Mouse (Mus musculus) liver, embryonic 13.5 days (tissue): ENCODE measurements around the gene Drosha. TPM values are rescaled to one million over a fixed set of nuclear protein-coding genes. Genes with fewer than 3 reads are reported as not detected.

Source experiments
- ATAC-seq: fragments of 200-750 bp; cut with Nextera tagmentation; 2 replicates; pipeline ENCODE4 v1.8.0; 2017; ENCODE audit warnings: low read depth, mild to moderate bottlenecking, moderate number of reproducible peaks, moderate library complexity
- DNase-seq: peaks from one replicate; pipeline ENCODE4 v3.0.0; 2022
- H3K27ac ChIP-seq: fragments of 300-500 bp; sonication (generic); 2 replicates; pipeline ENCODE4 v1.5.1; 2015; ENCODE audit warnings: moderate library complexity, mild to moderate bottlenecking, inconsistent platforms
- H3K27me3 ChIP-seq: fragments of 300-500 bp; sonication (generic); 2 replicates; pipeline ENCODE4 v1.6.1; 2015; ENCODE audit warnings: mild to moderate bottlenecking, inconsistent platforms
- H3K36me3 ChIP-seq: fragments of 300-500 bp; sonication (generic); 2 replicates; pipeline ENCODE4 v1.6.1; 2015; ENCODE audit warnings: mild to moderate bottlenecking, inconsistent platforms
- H3K4me1 ChIP-seq: fragments of 300-500 bp; sonication (generic); replicated peaks from 2 replicates; pipeline ENCODE4 v1.6.1; 2015; ENCODE audit warnings: inconsistent platforms
- H3K4me2 ChIP-seq: fragments of 300-500 bp; sonication (generic); 2 replicates; pipeline ENCODE4 v1.6.1; 2015; ENCODE audit warnings: inconsistent platforms, mild to moderate bottlenecking, moderate library complexity
- H3K4me3 ChIP-seq: fragments of 300-500 bp; sonication (generic); replicated peaks from 2 replicates; pipeline ENCODE4 v1.5.1; 2015; ENCODE audit warnings: mild to moderate bottlenecking, inconsistent platforms
- H3K9ac ChIP-seq: fragments of 300-500 bp; sonication (generic); 2 replicates; pipeline ENCODE4 v1.6.1; 2015; ENCODE audit warnings: mild to moderate bottlenecking, inconsistent platforms
- H3K9me3 ChIP-seq: fragments of 300-500 bp; sonication (generic); replicated peaks from 2 replicates; pipeline ENCODE4 v1.6.1; 2016; ENCODE audit warnings: inconsistent platforms
- WGBS: fragments of 180-500 bp; shearing (Covaris S2); methylation state at CpG from one replicate; pipeline ENCODE4 v1.1.7; 2015; ENCODE audit not compliant: insufficient replicate concordance; 5-methylcytosine and 5-hydroxymethylcytosine counted together
- polyA plus RNA-seq: library from polyadenylated mRNA; unstranded; fragments of >200 nt; fragmentation: Nextera tagmentation; extraction: Ambion mirVana; gene quantifications from 2 replicates; pipeline ENCODE4 v1.2.1, GENCODE M21; 2015

The Drosha gene
- polyA plus RNA-seq, 1 experiment from 2014 or later = 14.3 TPM

DNA sequence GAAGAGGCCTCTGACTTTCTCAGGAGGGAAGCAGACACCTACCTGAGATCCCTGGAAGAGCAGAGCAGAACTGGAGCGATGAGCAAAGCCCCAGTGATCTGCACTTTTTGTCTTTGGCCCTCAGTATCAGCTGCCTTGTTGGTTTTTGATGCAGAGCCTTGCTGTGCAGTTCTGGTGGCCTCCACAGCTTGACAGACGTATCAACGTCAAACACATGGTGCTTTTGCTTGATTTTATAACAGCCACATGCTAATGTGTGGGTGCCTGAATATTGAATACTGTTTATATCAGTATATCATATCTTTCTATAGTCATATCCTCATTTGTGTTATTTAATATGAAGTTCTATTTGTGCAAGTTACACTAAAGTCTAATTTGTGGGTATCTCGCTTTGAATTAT lies 19.5 kb upstream of the Drosha start:
- WGBS = 56% methylated on average over 4 of the region's 4 CpGs
- DNase-seq (peak; percentile 73), ATAC-seq (peak; percentile 49; the same call in 1 of the 2 replicates)
- Histone ChIP-seq H3K27me3 (no peaks in the 10 kb centered on the region), H3K36me3 (peaks cover 43% of the 10 kb centered on the region), H3K4me2 (no peak overlapping the region), H3K9me3 (no peaks in the 10 kb centered on the region), H3K27ac (no peak overlapping the region), H3K9ac (no peak overlapping the region), H3K4me3 (no peak overlapping the region), H3K4me1 (peaks cover 18% of the 10 kb centered on the region)

DNA sequence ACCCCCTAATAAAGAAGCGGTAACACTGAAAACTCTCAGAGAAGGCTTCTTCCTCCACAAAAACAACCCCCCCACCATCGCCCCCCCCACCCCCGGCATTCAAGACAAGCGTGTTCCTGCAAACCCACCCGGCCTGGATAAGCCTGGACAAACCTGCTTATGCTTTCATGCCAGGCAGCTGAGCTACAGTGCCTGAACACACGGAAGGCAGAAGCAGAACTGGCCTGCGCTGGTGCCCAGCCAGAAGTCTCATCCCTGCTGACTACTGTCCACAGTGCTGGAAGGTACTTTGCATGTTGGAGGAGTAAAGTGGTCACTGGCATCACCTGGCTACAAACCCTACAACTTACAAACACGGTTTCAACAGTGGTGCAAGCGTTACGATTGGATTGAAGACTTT lies 17.5 kb upstream of the Drosha start:
- no peak overlapping the region for H3K4me3 ChIP-seq
- ATAC-seq = no peak
- no peaks in the 10 kb centered on the region for H3K9me3 ChIP-seq
- no peak overlapping the region for H3K27ac ChIP-seq
- DNase-seq = no peak
- no peak overlapping the region for H3K4me2 ChIP-seq
- H3K9ac ChIP-seq = no peak overlapping the region
- no peaks in the 10 kb centered on the region for H3K27me3 ChIP-seq
- peaks cover 63% of the 10 kb centered on the region for H3K36me3 ChIP-seq
- WGBS = 90% methylated on average over 10 of the region's 10 CpGs
- peaks cover 18% of the 10 kb centered on the region for H3K4me1 ChIP-seq

DNA sequence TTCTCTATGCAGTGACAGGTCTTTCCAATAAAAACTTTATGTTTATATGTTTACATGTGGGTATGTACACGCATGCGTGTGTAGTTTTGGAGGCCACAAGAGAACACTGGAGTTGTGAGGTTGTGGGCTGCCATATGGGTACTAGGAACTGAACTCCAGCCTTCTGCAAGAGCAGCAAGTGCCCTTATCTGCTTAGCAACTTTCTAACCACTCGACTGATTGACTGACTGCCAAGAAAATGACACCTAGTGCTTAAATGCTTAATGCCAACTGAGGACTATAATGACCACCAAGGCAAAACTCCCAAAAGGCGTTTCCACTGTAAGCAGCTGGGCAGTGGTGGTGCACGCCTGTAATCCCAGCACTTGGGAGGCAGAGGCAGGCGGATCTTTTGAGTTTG lies 15.3 kb upstream of the Drosha start:
- 74% methylated on average over 6 of the region's 6 CpGs for WGBS
- Histone ChIP-seq H3K36me3 (peaks cover 84% of the 10 kb centered on the region), H3K27ac (no peak overlapping the region)

DNA sequence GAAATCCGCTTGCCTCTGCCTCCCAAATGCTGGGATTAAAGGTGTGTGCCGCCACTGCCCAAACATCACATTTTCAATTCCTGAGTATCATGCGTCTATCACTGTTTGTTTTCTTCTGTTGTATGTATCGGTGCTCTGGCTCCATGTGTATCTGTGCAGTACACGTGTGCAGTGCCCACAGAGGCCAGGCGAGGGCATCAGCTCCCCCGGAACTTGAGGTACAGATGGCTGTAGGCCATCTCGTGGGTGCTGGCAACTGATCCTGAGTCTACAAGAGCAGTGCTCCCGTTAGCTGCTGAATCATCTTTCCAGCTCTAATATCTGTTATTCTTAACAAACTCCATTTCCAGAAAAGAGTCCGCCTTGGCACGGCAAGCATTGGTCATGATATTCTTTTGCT lies 12.0 kb upstream of the Drosha start:
- Histone ChIP-seq H3K4me3 (no peak overlapping the region), H3K9me3 (no peaks in the 10 kb centered on the region), H3K27me3 (no peaks in the 10 kb centered on the region), H3K9ac (no peak overlapping the region), H3K36me3 (peaks cover 97% of the 10 kb centered on the region), H3K4me2 (no peak overlapping the region), H3K4me1 (no peaks in the 10 kb centered on the region; the same call in 1 of the 2 replicates), H3K27ac (no peak overlapping the region)
- WGBS = 90% methylated on average over 11 of the region's 11 CpGs
- DNase-seq (no peak), ATAC-seq (no peak)

More for the DNA sequence above, 15.3 kb upstream of the Drosha start:
- H3K4me1 ChIP-seq = peaks cover 18% of the 10 kb centered on the region
- ATAC-seq = no peak
- H3K9me3 ChIP-seq = no peaks in the 10 kb centered on the region
- no peak overlapping the region for H3K9ac ChIP-seq
- H3K4me3 ChIP-seq = no peak overlapping the region
- no peak for DNase-seq
- H3K4me2 ChIP-seq = no peak overlapping the region
- no peaks in the 10 kb centered on the region for H3K27me3 ChIP-seq

DNA sequence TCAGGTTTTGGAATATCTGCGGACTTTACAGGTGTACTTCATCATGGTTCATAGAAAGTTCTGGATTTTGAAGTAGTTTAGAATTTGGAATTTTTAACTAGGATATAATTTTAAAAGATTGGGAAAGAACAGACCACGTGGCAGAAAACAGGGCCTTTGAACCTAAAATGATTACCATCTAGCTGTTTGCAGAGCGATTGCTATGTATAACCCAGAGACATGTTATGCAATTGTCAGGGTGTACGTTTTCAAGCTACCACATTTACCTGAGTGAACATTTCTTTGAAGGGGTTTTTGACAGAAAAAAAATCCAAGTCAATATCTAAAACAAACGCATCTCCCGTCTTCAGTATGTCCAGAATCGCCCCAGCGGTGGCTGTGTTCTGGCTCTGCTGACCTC lies 7.0 kb upstream of the Drosha start:
- H3K36me3 ChIP-seq = peaks cover 91% of the 10 kb centered on the region
- 85% methylated on average over 8 of the region's 8 CpGs for WGBS
- no peak overlapping the region for H3K9ac ChIP-seq
- H3K4me2 ChIP-seq = no peak overlapping the region
- H3K27ac ChIP-seq = no peak overlapping the region
- ATAC-seq (no peak), DNase-seq (no peak)
- H3K4me3 ChIP-seq = no peak overlapping the region
- H3K9me3 ChIP-seq = no peaks in the 10 kb centered on the region
- peaks cover 27% of the 10 kb centered on the region for H3K4me1 ChIP-seq
- no peaks in the 10 kb centered on the region for H3K27me3 ChIP-seq

DNA sequence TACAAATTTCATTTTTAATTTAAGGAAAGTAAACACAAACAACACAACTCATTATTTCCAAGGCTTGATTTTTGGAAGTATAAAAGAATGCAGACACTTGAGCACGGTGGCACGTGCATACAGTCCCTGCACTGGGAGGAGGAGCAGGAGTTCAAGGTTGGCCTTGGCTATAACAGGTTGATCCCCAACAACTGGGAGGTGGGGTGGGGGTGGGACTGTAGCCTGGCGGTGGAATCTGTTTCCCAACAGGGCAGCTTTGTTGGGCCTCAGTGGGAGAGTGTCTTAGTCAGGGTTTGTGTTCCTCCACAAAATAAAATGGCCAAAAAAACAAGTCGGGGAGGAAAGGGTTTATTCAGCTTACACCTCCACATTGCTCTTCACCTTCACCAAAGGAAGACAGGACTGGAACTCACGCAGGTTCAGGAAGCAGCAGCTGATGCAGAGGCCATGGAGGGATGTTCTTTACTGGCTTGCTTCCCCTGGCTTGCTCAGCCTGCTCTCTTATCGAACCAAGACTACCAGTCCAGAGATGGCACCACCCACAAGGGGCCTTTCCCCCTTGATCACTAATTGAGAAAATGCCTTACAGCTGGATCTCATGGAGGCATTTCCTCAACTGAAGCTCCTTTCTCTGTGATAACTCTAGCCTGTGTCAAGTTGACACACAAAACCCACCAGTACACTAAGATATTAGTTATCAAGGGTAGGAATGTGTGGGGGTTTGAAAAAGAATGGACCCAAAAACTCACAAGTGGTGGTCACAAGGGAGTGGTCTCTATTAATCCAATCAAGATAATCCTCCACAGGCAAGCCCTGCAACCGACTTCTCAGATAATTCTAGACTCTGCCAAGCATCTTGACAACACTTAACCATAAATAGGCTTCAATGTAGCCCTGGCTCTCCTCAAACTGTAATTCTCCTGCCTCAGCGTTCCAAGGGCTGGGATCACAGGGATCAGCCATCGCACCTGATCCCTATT lies 1.9 kb upstream of the Drosha start:
- peak overlapping the region; percentile 73 for H3K4me2 ChIP-seq
- H3K9ac ChIP-seq = peak overlapping the region; percentile 91
- H3K4me1 ChIP-seq = peaks cover 63% of the 10 kb centered on the region
- ATAC-seq (peak; percentile 48), DNase-seq (peak; percentile 51)
- peak overlapping the region; percentile 77 for H3K4me3 ChIP-seq
- H3K9me3 ChIP-seq = no peaks in the 10 kb centered on the region
- H3K36me3 ChIP-seq = peaks cover 54% of the 10 kb centered on the region
- H3K27me3 ChIP-seq = no peaks in the 10 kb centered on the region
- H3K27ac ChIP-seq = peak overlapping the region; percentile 96
- 40% methylated on average over 9 of the region's 9 CpGs for WGBS

DNA sequence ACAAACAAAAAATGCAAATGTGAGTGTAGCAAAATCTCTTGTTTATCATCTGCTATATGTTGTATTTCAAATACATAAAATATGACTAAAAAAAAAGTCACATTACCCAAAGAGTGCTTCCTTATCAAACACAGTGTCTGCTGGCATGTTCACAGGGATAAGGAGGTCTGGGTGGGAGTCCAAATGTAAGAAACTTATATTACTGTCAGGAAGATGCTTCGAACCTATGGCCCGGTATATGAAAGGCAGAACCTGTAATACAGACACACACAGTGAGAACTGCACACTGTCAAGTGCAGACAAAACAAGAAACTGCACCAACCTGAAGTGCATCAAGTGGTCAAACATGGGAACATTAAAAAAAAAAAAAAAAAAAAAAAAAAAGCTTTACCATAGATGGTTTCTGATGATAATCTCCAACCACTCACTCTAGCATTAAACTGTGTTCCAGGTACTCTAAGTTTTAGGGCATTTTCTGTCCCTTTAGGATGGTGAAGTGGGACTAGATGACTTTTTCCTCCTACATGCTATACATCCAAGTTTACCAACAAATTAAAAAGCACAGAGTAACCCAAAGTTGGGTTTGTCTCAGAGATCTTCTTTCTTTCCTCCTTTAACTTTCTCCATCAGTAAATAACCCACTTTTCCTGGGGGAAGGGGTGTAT lies 1.0 kb upstream of the Drosha start:
- no peaks in the 10 kb centered on the region for H3K9me3 ChIP-seq
- peaks cover 62% of the 10 kb centered on the region for H3K4me1 ChIP-seq
- H3K27ac ChIP-seq = peak overlapping the region; percentile 96
- peak overlapping the region; percentile 73 for H3K4me2 ChIP-seq
- WGBS = 20% methylated on average over 2 of the region's 2 CpGs
- H3K36me3 ChIP-seq = peaks cover 54% of the 10 kb centered on the region
- peak overlapping the region; percentile 91 for H3K9ac ChIP-seq
- no peaks in the 10 kb centered on the region for H3K27me3 ChIP-seq
- no peak for ATAC-seq
- no peak for DNase-seq
- H3K4me3 ChIP-seq = peak overlapping the region; percentile 77

DNA sequence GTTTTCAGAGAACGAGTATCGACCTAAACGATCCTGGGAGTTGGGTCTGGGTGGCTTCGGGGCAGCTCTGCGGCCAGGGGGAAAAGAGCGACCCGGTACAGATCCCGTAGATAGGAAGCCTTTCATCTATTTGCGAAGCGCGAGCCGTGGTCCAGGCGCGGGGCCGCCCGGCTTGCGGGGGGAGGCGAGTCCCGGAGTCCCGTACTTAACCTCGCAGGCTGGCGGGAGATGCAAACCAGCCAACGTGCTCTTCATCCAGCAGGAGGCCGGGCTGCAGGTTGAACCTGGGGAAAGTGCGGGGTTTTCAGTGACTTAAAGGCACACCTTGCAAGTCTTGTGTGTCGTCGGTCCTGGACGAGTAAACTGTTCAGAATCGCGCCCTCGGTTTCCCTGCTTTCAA lies 350 bp downstream of the Drosha start:
- DNase-seq (no peak), ATAC-seq (peak; percentile 21)
- Histone ChIP-seq H3K36me3 (peaks cover 53% of the 10 kb centered on the region), H3K9me3 (no peaks in the 10 kb centered on the region), H3K4me2 (peak overlapping the region; percentile 86), H3K27me3 (no peaks in the 10 kb centered on the region), H3K27ac (peak overlapping the region; percentile 84), H3K4me1 (peaks cover 67% of the 10 kb centered on the region), H3K4me3 (peak overlapping the region; percentile 77), H3K9ac (peak overlapping the region; percentile 87)
- under 1% methylated on average over 31 of the region's 31 CpGs for WGBS

DNA sequence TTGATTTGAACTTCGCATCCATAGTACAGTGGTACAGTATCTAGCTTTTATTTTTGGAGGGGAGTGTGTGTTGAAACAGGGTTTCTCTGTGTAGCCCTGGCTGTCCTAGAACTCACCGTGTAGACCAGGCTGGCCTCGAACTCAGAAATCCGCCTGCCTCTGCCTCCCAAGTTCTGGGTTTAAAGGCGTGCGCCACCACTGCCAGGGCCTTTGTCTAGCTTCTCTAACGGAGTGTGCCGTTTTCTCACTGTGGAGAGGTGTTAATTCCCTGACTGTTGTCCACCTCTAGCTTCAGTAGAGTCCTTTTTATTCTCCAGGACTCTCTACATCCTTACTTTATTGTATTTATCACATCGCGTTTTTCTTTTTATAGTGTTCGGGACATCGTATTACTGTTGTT lies 793 bp downstream of the Drosha start:
- ATAC-seq (no peak), DNase-seq (no peak)
- Histone ChIP-seq H3K4me1 (peaks cover 69% of the 10 kb centered on the region), H3K27ac (peak overlapping the region; percentile 84), H3K4me3 (peak overlapping the region; percentile 77), H3K36me3 (peaks cover 55% of the 10 kb centered on the region), H3K9me3 (no peaks in the 10 kb centered on the region), H3K27me3 (no peaks in the 10 kb centered on the region), H3K9ac (peak overlapping the region; percentile 87), H3K4me2 (peak overlapping the region; percentile 86)
- 44% methylated on average over 12 of the region's 12 CpGs for WGBS

DNA sequence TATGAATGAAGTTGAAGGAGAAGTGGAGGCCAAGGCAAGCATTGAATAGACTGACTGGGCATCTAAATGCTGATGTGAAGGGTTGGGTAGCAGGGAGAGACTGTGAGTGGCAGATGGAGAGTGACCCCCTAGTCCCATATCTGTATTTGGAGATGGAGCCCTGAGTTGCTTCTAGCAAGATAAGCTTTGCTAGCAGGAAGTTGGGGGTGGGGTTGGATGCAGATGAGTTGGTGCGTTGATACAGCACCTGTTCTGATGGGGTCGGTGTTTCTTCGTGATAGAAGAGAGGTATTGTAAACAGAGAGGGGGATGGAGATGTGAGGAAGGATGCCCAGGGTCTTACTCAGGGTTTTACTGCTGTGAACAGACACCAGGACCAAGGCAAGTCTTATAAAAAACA lies 5.3 kb downstream of the Drosha start:
- H3K4me2 ChIP-seq = no peak overlapping the region
- H3K4me3 ChIP-seq = no peak overlapping the region
- DNase-seq (no peak), ATAC-seq (peak; percentile 35)
- WGBS = 50% methylated on average over 3 of the region's 3 CpGs
- H3K27ac ChIP-seq = no peak overlapping the region
- peaks cover 50% of the 10 kb centered on the region for H3K4me1 ChIP-seq
- no peaks in the 10 kb centered on the region for H3K27me3 ChIP-seq
- H3K9ac ChIP-seq = no peak overlapping the region
- no peaks in the 10 kb centered on the region for H3K9me3 ChIP-seq
- peaks cover 68% of the 10 kb centered on the region for H3K36me3 ChIP-seq

DNA sequence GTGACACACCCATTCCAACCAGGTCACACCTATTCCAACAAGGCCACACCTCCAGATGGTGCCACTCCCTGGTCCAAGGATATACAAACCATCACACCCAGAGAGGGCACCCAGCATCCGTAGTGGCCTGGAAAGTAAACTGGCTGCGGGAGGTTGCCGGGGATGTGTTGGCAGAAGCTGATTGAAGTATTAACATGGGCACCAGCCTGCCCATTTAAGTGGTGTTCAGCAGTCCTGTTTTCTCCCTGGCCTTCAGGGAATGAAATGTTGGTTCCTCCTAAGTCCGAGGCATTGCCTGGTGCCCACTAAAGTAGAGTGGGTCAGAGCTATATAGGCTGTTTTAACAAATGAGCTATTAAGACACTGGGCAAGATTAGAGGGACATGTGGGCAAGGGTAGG lies 8.0 kb downstream of the Drosha start:
- ATAC-seq (peak; percentile 45; the same call in 1 of the 2 replicates), DNase-seq (no peak)
- 84% methylated on average over 4 of the region's 4 CpGs for WGBS
- peaks cover 24% of the 10 kb centered on the region for H3K4me1 ChIP-seq
- no peak overlapping the region for H3K27ac ChIP-seq
- H3K36me3 ChIP-seq = peaks cover 80% of the 10 kb centered on the region
- no peaks in the 10 kb centered on the region for H3K27me3 ChIP-seq
- H3K4me3 ChIP-seq = no peak overlapping the region
- H3K4me2 ChIP-seq = no peak overlapping the region
- H3K9me3 ChIP-seq = no peaks in the 10 kb centered on the region
- H3K9ac ChIP-seq = no peak overlapping the region
